In genomic region chr19:24981294-24981693, GRCm38 (mm10) we compare ENCODE assay signal across 9 mouse cellular contexts. TPM values are rescaled to one million over a fixed set of nuclear protein-coding genes. Genes with fewer than 3 reads are reported as not detected.
DNase-seq lines count a peak whose midpoint lies in the region; ATAC-seq lines count a peak whose summit lies in the region.
"Had no signal": no experiment of that assay in that cellular context is flagged by ENCODE, and none has a peak within 500 bp of the region (broad histone marks: within the 10 kb centered on the region; RNA-seq: fewer than 3 reads in every experiment).

No protein-coding gene starts in this region.

- H3K4me3 ChIP-seq in heart, embryonic 10.5 days: no peak overlapping the region
- H3K4me3 ChIP-seq: midbrain, embryonic 12.5 days had no signal

- no peaks in the 10 kb centered on the region for H3K4me1 ChIP-seq in heart, embryonic 10.5 days

- 72% methylated on average over 8 of the region's 8 CpGs for WGBS in heart, embryonic 10.5 days

- no peaks in the 10 kb centered on the region for H3K9me3 ChIP-seq in heart, embryonic 10.5 days
- H3K9me3 ChIP-seq: midbrain, embryonic 12.5 days had no signal

- no peaks in the 10 kb centered on the region for H3K27me3 ChIP-seq in heart, embryonic 10.5 days (ENCODE audit: insufficient read depth, poor library complexity, severe bottlenecking)
- H3K27me3 ChIP-seq: midbrain, embryonic 12.5 days had no signal

- peak; percentile 9 for DNase-seq in heart, postnatal 4 days
- no peak for DNase-seq in heart, embryonic 10.5 days (ENCODE audit: low spot score)
- DNase-seq in MN1 (ENCODE audit: low spot score): peak; percentile 44
- peak; percentile 65 to 78 for DNase-seq in kidney, postnatal 36 days
- peak; percentile 43 to 48 for DNase-seq in lung, postnatal 4 days
- no peak for DNase-seq in urinary bladder, postnatal 14 days (ENCODE audit: low spot score)
- DNase-seq in gastrocnemius, adult 8-10 months (ENCODE audit: low spot score in 2 of 2): no peak

- no peaks in the 10 kb centered on the region for H3K36me3 ChIP-seq in heart, embryonic 10.5 days
- H3K36me3 ChIP-seq: midbrain, embryonic 12.5 days had no signal

- no peak overlapping the region for H3K27ac ChIP-seq in heart, embryonic 10.5 days
- H3K27ac ChIP-seq: midbrain, embryonic 12.5 days had no signal

- ATAC-seq in common myeloid progenitor, adult 5-6 weeks (replicated peaks; ENCODE audit: low read depth, poor library complexity, severe bottlenecking): peak; percentile 73; the same call in 1 of the 2 replicates

RNA-seq across cellular contexts. Expression of gene Dock8, which starts 18.0 kb away (rescaled TPM):
- total RNA-seq in heart, postnatal 4 days (2021): 10 to 100 TPM; 11.4 to 13.9 TPM
- polyA plus RNA-seq in heart, embryonic 10.5 days (2016; fragmentation: Nextera tagmentation; extraction: Ambion mirVana): 1.6 and 3.3 TPM in 2 replicates
- 62.0 and 73.1 TPM in 2 replicates for total RNA-seq in common myeloid progenitor, adult 5-6 weeks (2017)
- 1 to 10 TPM; 1.1 to 1.9 (median 1.7) TPM for total RNA-seq in gastrocnemius, adult 8-10 months (2022)

RNA-seq across cellular contexts. Expression of gene Cbwd1, which starts 19.9 kb away (rescaled TPM):
- 10 to 100 TPM; 11.5 to 12.9 TPM for total RNA-seq in heart, postnatal 4 days (2021)
- 18.4 and 19.6 TPM in 2 replicates for polyA plus RNA-seq in heart, embryonic 10.5 days (2016; fragmentation: Nextera tagmentation; extraction: Ambion mirVana)
- 28.7 and 37.4 TPM in 2 replicates for total RNA-seq in common myeloid progenitor, adult 5-6 weeks (2017)
- 10 to 100 TPM; 15.6 to 17.3 (median 16.3) TPM for total RNA-seq in gastrocnemius, adult 8-10 months (2022)

Comparison
In these comparisons a context has a peak if more than half of its experiments do, and no peak if none do; other contexts are left out.
1. DNase-seq: peak in heart, postnatal 4 days (single experiment), MN1 (single experiment), kidney, postnatal 36 days (2 of 2) and lung, postnatal 4 days (2 of 2); none in heart, embryonic 10.5 days (single experiment), urinary bladder, postnatal 14 days (single experiment) and gastrocnemius, adult 8-10 months (0 of 2).
2. RNA of gene Dock8, which starts 18.0 kb away (total RNA-seq): 62.0 to 73.1 TPM in common myeloid progenitor, adult 5-6 weeks and 11.4 to 13.9 TPM in heart, postnatal 4 days; 1.1 to 1.9 TPM in gastrocnemius, adult 8-10 months; every median in the first group is over 4 times any median in the second.